Mouse (Mus musculus) T-helper 1 cell (primary cell): ENCODE results near the gene Cyp2c68.
"Not testable (repeated sequence)": the region's sequence is repeated elsewhere in the genome, so short reads cannot be mapped to it uniquely, and the experiment has no call there.

Experiments used
- in situ Hi-C: fragments of 300-600 bp; cut with MboI, MseI; formaldehyde crosslinking; loops from one replicate; pipeline ENCODE4 v1.15.1; 2025; ENCODE audit warnings: high pct_unique_total_duplicates

Cyp2c68 gene

GRCm38 (mm10) chr19:39740920-39741319 lies at the start of gene Cyp2c68:
Gene Cyp2c68 (minus strand): TSS chr19:39741054.
- in situ Hi-C loops = no loop called here

GRCm38 (mm10) chr19:39785458-39785857 lies 44.6 kb upstream of the Cyp2c68 start:
- in situ Hi-C loops = not testable (repeated sequence)

- in situ Hi-C loops = no loop called here
Measured at GRCm38 (mm10) chr19:39745357-39745756, 4.5 kb upstream of the Cyp2c68 start.

- in situ Hi-C loops = not testable (repeated sequence)
Measured at GRCm38 (mm10) chr19:39744361-39744760, 3.5 kb upstream of the Cyp2c68 start.

- in situ Hi-C loops = not testable (repeated sequence)
Measured at GRCm38 (mm10) chr19:39711116-39711515, 29.7 kb downstream of the Cyp2c68 start.

- in situ Hi-C loops = loop anchor here (5.0 kb wide), 1 partner anchor 87 kb away; no protein-coding TSS in a partner anchor
Measured at GRCm38 (mm10) chr19:39665650-39666049, 75.2 kb downstream of the Cyp2c68 start.

GRCm38 (mm10) chr19:39652381-39652780 lies 88.5 kb downstream of the Cyp2c68 start:
- in situ Hi-C loops = no loop called here

- in situ Hi-C loops = no loop called here
Measured at GRCm38 (mm10) chr19:39648938-39649337, 91.9 kb downstream of the Cyp2c68 start, which contains the start of gene Cyp2c67. Gene Cyp2c67 (minus strand): TSS chr19:39649051.

GRCm38 (mm10) chr19:39647519-39647918 lies 93.3 kb downstream of the Cyp2c68 start:
- in situ Hi-C loops = no loop called here

GRCm38 (mm10) chr19:39644551-39644950 lies 96.3 kb downstream of the Cyp2c68 start:
- in situ Hi-C loops = not testable (repeated sequence)
